Mouse (Mus musculus) adrenal gland, adult 18-20 months (tissue): ENCODE measurements around the gene Kif2c. TPM values are rescaled to one million over a fixed set of nuclear protein-coding genes. Genes with fewer than 3 reads are reported as not detected.

Source experiments
- DNase-seq, 2 experiments: peaks; one replicate each; pipeline ENCODE4 v3.0.0; 2021 to 2022; ENCODE audit warnings: low spot score in 2 of 2
- long read RNA-seq, 2 experiments: library from polyadenylated mRNA; stranded (forward); transcript quantifications; one replicate each; pipeline ENCODE4 v2.0.0; 2021
- total RNA-seq, 2 experiments: library from RNA; stranded (reverse); gene quantifications; 1 replicate in 1 of 2; 2 replicates in 1 of 2; pipeline ENCODE4 v1.2.3; 2021

Gene Kif2c
- under 1 TPM; 0.51 to 0.56 TPM for total RNA-seq
- long read RNA-seq, experiment 1, result 0 reads
- long read RNA-seq, experiment 2, partial matches to known transcripts, result 0 of 2 reads
- long read RNA-seq, experiment 2, other reads (novel, unspliced or antisense), result 2 of 2 reads

- DNase-seq, result peak; percentile 92 to 93
Measured at GRCm38 (mm10) chr4:117181863-117182758, at the start of gene Kif2c. Gene Kif2c, minus strand, starts transcription at chr4:117182639.

GRCm38 (mm10) chr4:117231208-117231607 lies 48.8 kb upstream of the Kif2c start:
- DNase-seq, result no peak

GRCm38 (mm10) chr4:117230331-117230730 lies 47.9 kb upstream of the Kif2c start:
- no peak for DNase-seq

GRCm38 (mm10) chr4:117229590-117229989 lies 47.2 kb upstream of the Kif2c start:
- no peak for DNase-seq

GRCm38 (mm10) chr4:117225250-117225649 lies 42.8 kb upstream of the Kif2c start:
- no peak for DNase-seq

GRCm38 (mm10) chr4:117224122-117224521 lies 41.7 kb upstream of the Kif2c start:
- DNase-seq, result no peak

- DNase-seq, result no peak
Measured at GRCm38 (mm10) chr4:117223001-117223400, 40.6 kb upstream of the Kif2c start.

GRCm38 (mm10) chr4:117221836-117222235 lies 39.4 kb upstream of the Kif2c start:
- DNase-seq, result no peak

- DNase-seq, result no peak
Measured at GRCm38 (mm10) chr4:117220741-117221515, 38.5 kb upstream of the Kif2c start.

- peak; percentile 44 to 62 for DNase-seq
Measured at GRCm38 (mm10) chr4:117218517-117219219, 36.2 kb upstream of the Kif2c start.

GRCm38 (mm10) chr4:117217029-117217428 lies 34.6 kb upstream of the Kif2c start:
- no peak for DNase-seq

- no peak for DNase-seq
Measured at GRCm38 (mm10) chr4:117214250-117214649, 31.8 kb upstream of the Kif2c start.

- DNase-seq, result peak; percentile 79 to 86
Measured at GRCm38 (mm10) chr4:117210147-117211074, 28.0 kb upstream of the Kif2c start.

- no peak for DNase-seq
Measured at GRCm38 (mm10) chr4:117209592-117209991, 27.2 kb upstream of the Kif2c start.

- DNase-seq, result no peak
Measured at GRCm38 (mm10) chr4:117202992-117203354, 20.5 kb upstream of the Kif2c start.

- DNase-seq, result peak in 1 of 2 experiments; percentile 19
Measured at GRCm38 (mm10) chr4:117202046-117202991, 19.9 kb upstream of the Kif2c start.

- no peak for DNase-seq
Measured at GRCm38 (mm10) chr4:117191804-117192203, 9.4 kb upstream of the Kif2c start.

GRCm38 (mm10) chr4:117190660-117191059 lies 8.2 kb upstream of the Kif2c start:
- DNase-seq, result no peak
